Mouse (Mus musculus): ENCODE measurements at regions not wholly inside any gene's neighbourhood (a gene's known extent, or its start where the extent isn't known, plus 50 kb on each side); places are given as distances from the start of the nearest gene placed in this dataset.

- DNase-seq: no peak
These were observed 206.6 kb upstream of the Tet2 start for GRCm38 (mm10) chr3:133751565-133751964.

- DNase-seq: no peak
These were observed 208.1 kb upstream of the Tet2 start for GRCm38 (mm10) chr3:133753041-133753440.

GRCm38 (mm10) chr3:133754006-133754910 lies 209.3 kb upstream of the Tet2 start:
- DNase-seq: peak in 1 of 2 experiments; percentile 10

- DNase-seq: peak; percentile 71 to 84
These were observed 209.9 kb upstream of the Tet2 start for GRCm38 (mm10) chr3:133754911-133755259.

- DNase-seq: no peak
These were observed 212.9 kb upstream of the Tet2 start for GRCm38 (mm10) chr3:133757756-133758420.

- no peak for DNase-seq
These were observed 213.5 kb upstream of the Tet2 start for GRCm38 (mm10) chr3:133758421-133758820.

- DNase-seq: no peak
These were observed 214.7 kb upstream of the Tet2 start for GRCm38 (mm10) chr3:133759611-133760010.

- DNase-seq: no peak
These were observed 215.3 kb upstream of the Tet2 start for GRCm38 (mm10) chr3:133760221-133760620.

- no peak for DNase-seq
These were observed 218.8 kb upstream of the Tet2 start for GRCm38 (mm10) chr3:133763721-133764120.

- peak; percentile 22 to 29 for DNase-seq
These were observed 228.6 kb upstream of the Tet2 start for GRCm38 (mm10) chr3:133773490-133773889.

GRCm38 (mm10) chr3:133774229-133774628 lies 229.3 kb upstream of the Tet2 start:
- no peak for DNase-seq

- DNase-seq: no peak
These were observed 231.1 kb upstream of the Tet2 start for GRCm38 (mm10) chr3:133776013-133776412.

- no peak for DNase-seq
These were observed 234.3 kb upstream of the Tet2 start for GRCm38 (mm10) chr3:133779161-133779789.

- no peak for DNase-seq
These were observed 238.1 kb upstream of the Tet2 start for GRCm38 (mm10) chr3:133783060-133783459.

GRCm38 (mm10) chr3:133791361-133791760 lies 246.4 kb upstream of the Tet2 start:
- DNase-seq: no peak

- DNase-seq: no peak
These were observed 264.1 kb upstream of the Tet2 start for GRCm38 (mm10) chr3:133809007-133809552.

GRCm38 (mm10) chr3:133818966-133819700 lies 274.2 kb upstream of the Tet2 start:
- DNase-seq: no peak

GRCm38 (mm10) chr3:133833739-133834391 lies 288.9 kb upstream of the Tet2 start:
- DNase-seq: no peak

GRCm38 (mm10) chr3:133834459-133834858 lies 289.5 kb upstream of the Tet2 start:
- DNase-seq: no peak

- no peak for DNase-seq
These were observed 301.4 kb upstream of the Tet2 start for GRCm38 (mm10) chr3:133846301-133846700.

- DNase-seq: no peak
These were observed 329.4 kb upstream of the Tet2 start for GRCm38 (mm10) chr3:133874383-133874782.

Data from cerebellum, postnatal 25 days (tissue).